Mouse (Mus musculus) brain, embryonic 14.5 days (tissue): ENCODE measurements at regions not wholly inside any gene's neighbourhood (a gene's known extent, or its start where the extent isn't known, plus 50 kb on each side); places are given as distances from the start of the nearest gene placed in this dataset.

Source experiments
- DNase-seq: peaks from one replicate; pipeline ENCODE4 v3.0.0-alpha.2; 2011; ENCODE audit warnings: low read depth
- CTCF ChIP-seq: fragments of 200-500 bp; IDR thresholded peaks from 2 replicates; pipeline ENCODE4 v1.5.1; 2012; ENCODE audit warnings: inconsistent platforms, mild to moderate bottlenecking, moderate library complexity, borderline replicate concordance; ENCODE audit not compliant: insufficient read depth, insufficient read length; ENCODE audit errors: extremely low read depth
- POLR2A ChIP-seq: fragments of 200-500 bp; IDR thresholded peaks from 2 replicates; pipeline ENCODE4 v1.6.1; 2012; ENCODE audit warnings: mild to moderate bottlenecking, inconsistent platforms, borderline replicate concordance; ENCODE audit not compliant: poor library complexity, insufficient read depth, insufficient read length, severe bottlenecking; ENCODE audit errors: extremely low read depth

GRCm38 (mm10) chr1:92386752-92387151, 86.9 kb downstream of the Ndufa10 start:
- TF ChIP-seq POLR2A: no peak
- TF ChIP-seq CTCF: no peak
- DNase-seq: no peak

DNA sequence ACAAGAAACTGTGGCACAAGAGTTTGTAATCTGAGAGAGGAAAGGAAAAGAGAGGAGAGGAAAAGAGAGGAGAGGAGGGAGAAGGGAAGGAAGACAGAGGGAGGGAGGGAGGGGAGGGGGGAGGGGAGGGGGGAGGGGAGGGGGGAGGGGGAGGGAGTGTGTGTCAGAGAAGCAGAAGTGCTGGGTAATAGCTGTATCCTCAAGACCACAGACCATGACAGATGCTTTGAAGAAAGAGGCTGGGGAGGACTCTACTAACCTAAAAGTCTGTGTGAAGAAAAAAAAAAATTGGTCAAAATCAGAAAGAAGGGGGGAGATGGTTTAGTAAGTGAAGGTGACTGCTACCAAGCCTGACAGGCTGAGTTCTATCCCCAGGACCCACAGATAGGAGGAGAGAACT, 88.7 kb downstream of the Ndufa10 start:
- TF ChIP-seq CTCF (no peak), POLR2A (no peak)
- DNase-seq: no peak

- no peak for TF ChIP-seq POLR2A
- no peak for TF ChIP-seq CTCF
- no peak for DNase-seq
These were observed 89.9 kb downstream of the Ndufa10 start for GRCm38 (mm10) chr1:92383749-92384148.

GRCm38 (mm10) chr1:92379510-92379886, 94.2 kb downstream of the Ndufa10 start:
- DNase-seq: no peak
- TF ChIP-seq POLR2A (no peak), CTCF (no peak)

DNA sequence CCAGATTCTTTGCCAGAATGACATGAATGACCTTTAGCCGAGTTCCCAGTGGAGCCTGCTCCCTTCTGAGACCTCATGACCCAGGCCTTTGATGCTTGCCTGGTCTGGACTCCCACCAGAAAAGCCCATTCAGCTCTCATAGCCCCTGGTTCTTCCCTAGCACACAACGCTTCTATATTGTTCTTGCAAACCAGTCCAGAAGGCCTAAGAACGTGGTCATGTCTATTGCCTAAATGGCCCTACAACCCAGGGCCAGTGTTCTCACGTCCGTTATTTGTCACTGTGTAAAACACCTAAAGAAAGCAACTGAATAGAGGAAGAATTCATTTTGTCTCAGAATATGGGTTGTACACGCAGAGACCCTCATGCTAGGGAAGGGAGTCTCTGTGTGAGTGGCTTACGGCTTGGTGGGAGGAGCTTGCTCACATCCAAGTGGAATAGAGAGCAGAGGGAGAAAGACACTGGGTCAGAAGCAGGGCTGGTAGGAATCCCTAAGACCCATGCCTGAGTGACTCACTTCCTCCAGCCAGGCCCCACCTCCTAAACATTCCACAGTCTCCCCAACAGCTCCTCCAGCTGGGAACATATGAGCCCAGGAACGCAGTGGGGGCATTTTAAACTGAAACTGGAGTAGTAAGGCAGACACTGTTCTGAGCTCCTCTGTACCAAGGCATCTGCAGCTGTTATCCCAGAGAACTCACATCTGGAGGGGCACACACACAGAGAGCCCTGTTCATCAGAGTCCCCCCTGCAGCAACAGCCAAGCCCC, 94.7 kb downstream of the Ndufa10 start:
- peak; percentile 15 for DNase-seq
- TF ChIP-seq POLR2A (no peak), CTCF (no peak)

DNA sequence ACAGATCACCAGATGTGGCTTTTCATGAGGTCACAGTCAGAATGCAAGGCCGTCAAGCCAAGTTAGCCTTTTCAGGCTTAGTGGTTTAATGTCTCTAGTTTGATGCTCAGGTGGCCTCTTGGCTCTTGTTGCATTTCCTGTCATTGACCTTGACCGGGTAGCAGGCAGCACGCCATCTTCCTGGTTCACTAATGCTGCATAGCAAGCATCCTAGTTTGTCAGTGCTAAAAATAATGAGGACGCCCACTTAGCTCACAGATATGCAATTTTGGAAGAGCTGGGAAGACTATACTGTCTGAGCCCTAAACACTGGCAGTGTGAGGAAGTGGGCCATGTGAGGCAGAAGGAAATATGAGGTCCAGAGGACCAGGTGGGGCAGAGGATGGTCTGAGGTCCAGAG, 97.2 kb downstream of the Ndufa10 start:
- TF ChIP-seq CTCF: no peak
- TF ChIP-seq POLR2A: no peak
- no peak for DNase-seq

DNA sequence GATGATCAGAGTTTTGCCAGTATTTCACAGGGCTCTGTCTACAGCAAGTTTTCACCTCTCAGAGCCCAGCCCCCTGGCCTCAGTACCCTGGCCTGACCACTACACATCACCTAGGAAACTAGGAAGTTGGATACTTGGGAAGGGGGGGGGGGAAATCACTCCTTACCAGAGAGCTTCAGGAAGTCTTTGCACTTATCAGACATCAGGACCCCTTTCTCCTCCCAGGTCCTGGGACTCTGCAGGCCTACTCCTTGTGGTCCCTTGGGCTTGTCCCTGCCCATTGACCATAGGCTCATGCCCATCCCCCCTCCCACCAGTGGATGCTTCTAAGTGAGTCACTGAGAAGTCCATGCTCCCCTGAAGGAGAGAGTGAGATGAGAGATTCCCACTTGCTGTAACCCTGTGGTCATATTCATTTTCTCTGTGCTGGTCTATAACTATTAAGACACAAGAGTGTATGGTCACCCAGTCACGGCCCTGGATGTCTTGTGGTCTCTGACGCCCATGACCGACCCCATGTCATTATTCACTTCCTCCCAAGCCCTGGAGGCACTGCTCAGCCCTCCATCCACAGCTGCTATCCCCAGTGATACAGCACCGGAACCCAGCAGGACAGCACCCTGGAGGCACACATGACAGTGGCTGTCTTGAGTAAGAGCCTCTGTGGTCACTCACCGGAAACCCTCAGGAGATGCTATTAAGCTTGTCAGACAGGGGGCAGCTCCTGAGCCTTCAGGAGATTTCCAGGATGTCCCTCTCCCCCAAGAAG, 101.3 kb downstream of the Ndufa10 start:
- DNase-seq: no peak
- TF ChIP-seq CTCF (no peak), POLR2A (no peak)

DNA sequence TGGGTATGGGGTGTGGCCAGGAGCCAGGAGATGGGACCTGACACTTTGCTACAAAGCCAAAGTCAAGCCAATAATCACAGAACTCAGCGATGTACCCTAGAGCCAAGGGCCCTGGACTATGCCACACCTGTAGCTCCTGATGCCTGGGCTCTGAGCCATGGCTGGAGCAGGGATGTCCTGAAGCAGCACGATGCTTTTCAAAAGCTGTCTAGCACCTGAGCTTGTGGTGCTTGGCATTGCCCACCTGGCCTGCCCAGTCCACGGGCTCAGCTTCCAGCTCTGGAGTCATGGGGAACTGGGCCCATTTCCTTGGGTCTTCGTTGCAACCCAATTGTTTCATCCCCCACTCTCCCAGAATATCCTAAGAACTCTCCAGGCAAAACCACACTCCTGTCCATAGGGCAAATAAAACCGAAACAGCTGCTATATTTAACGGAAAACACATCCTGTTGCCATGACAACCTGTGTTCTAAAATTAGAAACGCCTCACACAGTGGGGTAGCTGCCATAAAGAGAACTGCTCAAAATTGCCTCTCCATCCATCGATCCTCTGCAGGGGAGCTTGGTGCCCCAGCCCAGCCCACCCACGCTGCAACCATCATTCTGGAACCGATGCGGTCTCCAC, 102.2 kb downstream of the Ndufa10 start:
- peak; percentile 86 for DNase-seq
- no peak for TF ChIP-seq POLR2A
- TF ChIP-seq CTCF: no peak

GRCm38 (mm10) chr1:92370842-92371241, 102.8 kb downstream of the Ndufa10 start:
- no peak for DNase-seq
- TF ChIP-seq POLR2A: no peak
- no peak for TF ChIP-seq CTCF

GRCm38 (mm10) chr1:92369972-92370371, 103.7 kb downstream of the Ndufa10 start:
- TF ChIP-seq CTCF: no peak
- no peak for TF ChIP-seq POLR2A

GRCm38 (mm10) chr1:92366249-92366648, 107.4 kb downstream of the Ndufa10 start:
- no peak for DNase-seq
- TF ChIP-seq CTCF (no peak), POLR2A (no peak)

More at GRCm38 (mm10) chr1:92369972-92370371, 103.7 kb downstream of the Ndufa10 start:
- no peak for DNase-seq

GRCm38 (mm10) chr1:92365366-92366075, 108.1 kb downstream of the Ndufa10 start:
- TF ChIP-seq CTCF: no peak
- TF ChIP-seq POLR2A: no peak
- no peak for DNase-seq

GRCm38 (mm10) chr1:92361677-92362076, 112.0 kb downstream of the Ndufa10 start:
- DNase-seq: peak; percentile 66
- TF ChIP-seq CTCF (no peak), POLR2A (no peak)
